ENCODE assay signal across 14 mouse cellular contexts in the genomic region with DNA sequence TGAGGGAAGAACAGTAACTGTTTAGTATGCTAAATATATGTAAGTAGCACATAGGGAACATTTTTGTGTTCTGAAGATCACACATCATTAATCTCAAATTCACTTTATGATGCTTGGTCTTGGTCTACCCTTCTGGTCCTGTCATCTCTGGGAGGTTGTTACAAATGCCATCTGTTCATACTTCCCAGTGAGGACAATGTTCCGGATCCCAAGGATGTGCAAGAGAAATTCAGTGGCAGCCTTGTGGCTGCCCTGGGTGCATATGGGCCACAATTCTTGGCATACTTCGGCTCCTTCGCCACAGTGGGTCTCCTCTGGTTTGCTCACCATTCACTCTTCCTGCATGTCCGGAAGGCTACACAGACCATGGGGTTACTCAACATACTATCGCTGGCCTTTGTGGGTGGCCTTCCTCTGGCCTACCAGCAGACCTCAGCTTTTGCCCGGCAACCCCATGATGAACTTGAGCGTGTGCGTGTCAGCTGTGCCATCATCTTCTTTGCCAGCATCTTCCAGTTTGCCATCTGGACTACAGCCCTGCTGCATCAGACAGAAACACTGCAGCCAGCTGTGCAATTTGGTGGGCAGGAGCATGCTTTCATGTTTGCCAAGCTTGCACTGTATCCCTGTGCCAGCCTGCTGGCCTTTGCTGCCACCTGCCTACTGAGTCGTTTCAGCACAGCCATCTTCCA. TPM values are rescaled to one million over a fixed set of nuclear protein-coding genes. Genes with fewer than 3 reads are reported as not detected.
A peak's percentile ranks its signal among the peaks of the same experiment; 100 is the strongest.
DNase-seq lines count a peak whose midpoint lies in the region; ATAC-seq and TF ChIP-seq lines count a peak whose summit lies in the region.
"Had no signal": no experiment of that assay in that cellular context is flagged by ENCODE, and none has a peak within 500 bp of the region (broad histone marks: within the 10 kb centered on the region; RNA-seq: fewer than 3 reads in every experiment).

No protein-coding gene starts in this region.

- no peak overlapping the region for H3K4me3 ChIP-seq in heart, embryonic 10.5 days
- H3K4me3 ChIP-seq in liver, adult 2 months (ENCODE audit: insufficient read depth, low read depth, low read length): no peak overlapping the region
- H3K4me3 ChIP-seq in liver, embryonic 12.5 days: no peak overlapping the region
- no peak overlapping the region for H3K4me3 ChIP-seq in kidney, embryonic 15.5 days (replicated peaks)
- H3K4me3 ChIP-seq: embryonic facial prominence, embryonic 13.5 days had no signal

- peaks cover 65% of the 10 kb centered on the region for H3K36me3 ChIP-seq in heart, embryonic 10.5 days
- peaks cover 32% of the 10 kb centered on the region; the same call in 1 of the 2 replicates for H3K36me3 ChIP-seq in liver, adult 2 months (ENCODE audit: control insufficient read depth, insufficient read depth, low read length)
- H3K36me3 ChIP-seq in liver, embryonic 12.5 days: peaks cover 88% of the 10 kb centered on the region
- H3K36me3 ChIP-seq in kidney, embryonic 15.5 days: peaks cover 92% of the 10 kb centered on the region

- DNase-seq in heart, embryonic 10.5 days (ENCODE audit: low spot score): peak; percentile 61
- no peak for DNase-seq in heart, postnatal 14 days
- peak; percentile 26 for DNase-seq in liver, adult 2 months (ENCODE audit: extremely low read depth, low read depth, low spot score)
- peak; percentile 48 for DNase-seq in cerebellum, adult 11 months
- DNase-seq in cerebellum, postnatal 36 days: peak; percentile 61 to 65
- no peak for DNase-seq in urinary bladder, postnatal 25 days (ENCODE audit: low spot score)
- DNase-seq: liver; thymus, adult 2 months had no signal

- H3K9me3 ChIP-seq in heart, embryonic 10.5 days: no peaks in the 10 kb centered on the region
- H3K9me3 ChIP-seq in liver, embryonic 12.5 days (replicated peaks): no peaks in the 10 kb centered on the region
- no peaks in the 10 kb centered on the region for H3K9me3 ChIP-seq in kidney, embryonic 15.5 days (replicated peaks)
- H3K9me3 ChIP-seq: embryonic facial prominence, embryonic 13.5 days had no signal

- ATAC-seq in liver, embryonic 12.5 days: no peak
- no peak for ATAC-seq in kidney, embryonic 15.5 days (replicated peaks; ENCODE audit: low FRiP score)

- TF ChIP-seq POLR2A in liver, adult 2 months (IDR thresholded peaks at IDR 0.05; ENCODE audit: extremely low read depth, insufficient read depth, low read length): no peak

- no peak overlapping the region for H3K27ac ChIP-seq in heart, embryonic 10.5 days
- H3K27ac ChIP-seq in liver, adult 2 months (replicated peaks; ENCODE audit: insufficient read depth, low read depth, low read length): no peak overlapping the region
- H3K27ac ChIP-seq in liver, embryonic 12.5 days: no peak overlapping the region
- H3K27ac ChIP-seq in kidney, embryonic 15.5 days: no peak overlapping the region
- H3K27ac ChIP-seq: embryonic facial prominence, embryonic 13.5 days had no signal

- TF ChIP-seq CTCF in liver, adult 2 months (IDR thresholded peaks at IDR 0.05; ENCODE audit: low read depth, low read length): peak; percentile 33; the same call in 1 of the 2 replicates

- H3K27me3 ChIP-seq in heart, embryonic 10.5 days (ENCODE audit: insufficient read depth, poor library complexity, severe bottlenecking): no peaks in the 10 kb centered on the region
- no peaks in the 10 kb centered on the region for H3K27me3 ChIP-seq in liver, adult 2 months (ENCODE audit: control insufficient read depth, insufficient read depth, low read length)
- no peaks in the 10 kb centered on the region for H3K27me3 ChIP-seq in liver, embryonic 12.5 days (replicated peaks)
- H3K27me3 ChIP-seq in kidney, embryonic 15.5 days: no peaks in the 10 kb centered on the region
- H3K27me3 ChIP-seq: CH12.LX; embryonic facial prominence, embryonic 13.5 days had no signal

- no peak overlapping the region for H3K9ac ChIP-seq in liver, adult 2 months (ENCODE audit: low read depth, low read length)
- H3K9ac ChIP-seq in liver, embryonic 12.5 days: no peak overlapping the region
- H3K9ac ChIP-seq in kidney, embryonic 15.5 days: no peak overlapping the region
- H3K9ac ChIP-seq: embryonic facial prominence, embryonic 13.5 days had no signal

- H3K4me2 ChIP-seq in liver, embryonic 12.5 days: no peak overlapping the region
- H3K4me2 ChIP-seq in kidney, embryonic 15.5 days: no peak overlapping the region
- H3K4me2 ChIP-seq: embryonic facial prominence, embryonic 13.5 days had no signal

- H3K4me1 ChIP-seq in heart, embryonic 10.5 days: peaks cover 3% of the 10 kb centered on the region; the same call in 1 of the 2 replicates
- no peaks in the 10 kb centered on the region for H3K4me1 ChIP-seq in liver, adult 2 months (ENCODE audit: control insufficient read depth, insufficient read depth, low read length)
- H3K4me1 ChIP-seq in liver, embryonic 12.5 days: 0 out of 2 replicates have a peak, but pooled peaks cover 4% of the 10 kb centered on the region
- H3K4me1 ChIP-seq in kidney, embryonic 15.5 days: no peaks in the 10 kb centered on the region
- H3K4me1 ChIP-seq: embryonic facial prominence, embryonic 13.5 days had no signal

- no peaks in the 10 kb centered on the region for H3K79me2 ChIP-seq in liver, adult 2 months (ENCODE audit: control insufficient read depth, insufficient read depth, low read length)

- intact Hi-C loops in heart, postnatal 14 days (cut with DNase I): no loop called here

- WGBS in heart, embryonic 10.5 days: 89% methylated on average over 9 of the region's 9 CpGs
- WGBS in liver, adult 2 months: 77% methylated on average over 9 of the region's 9 CpGs
- 85% methylated on average over 9 of the region's 9 CpGs for WGBS in liver, embryonic 12.5 days (ENCODE audit: insufficient replicate concordance)
- WGBS in kidney, embryonic 15.5 days: 93% methylated on average over 9 of the region's 9 CpGs

RNA-seq across cellular contexts. Expression of gene Idua, which starts 14.3 kb away (rescaled TPM):
- polyA plus RNA-seq in heart, embryonic 10.5 days (2016; fragmentation: Nextera tagmentation; extraction: Ambion mirVana): 15.1 and 16.3 TPM in 2 replicates
- total RNA-seq in heart, postnatal 14 days (2021): 10 to 100 TPM; 16.7 to 16.9 TPM
- total RNA-seq in liver, adult 2 months (2014; rRNA removed): 2.1 and 2.6 TPM in 2 replicates
- polyA plus RNA-seq in liver, adult 2 months (2012; rRNA removed): 4.3 and 7.3 TPM in 2 replicates
- 5.9 TPM in 2 replicates for polyA plus RNA-seq in liver, embryonic 12.5 days (2016; fragmentation: Nextera tagmentation; extraction: Ambion mirVana)
- 10.2 and 11.1 TPM in 2 replicates for polyA plus RNA-seq in kidney, embryonic 15.5 days (2015; fragmentation: Nextera tagmentation; extraction: Ambion mirVana)

RNA-seq across cellular contexts. Expression of gene Tmem175, which starts 16.2 kb away (rescaled TPM):
- 20.3 and 23.2 TPM in 2 replicates for polyA plus RNA-seq in heart, embryonic 10.5 days (2016; fragmentation: Nextera tagmentation; extraction: Ambion mirVana)
- total RNA-seq in heart, postnatal 14 days (2021): 10 to 100 TPM; 10.0 to 10.2 TPM
- total RNA-seq in liver, adult 2 months (2014; rRNA removed): 6.0 and 9.9 TPM in 2 replicates
- polyA plus RNA-seq in liver, adult 2 months (2012; rRNA removed): 19.4 TPM in 2 replicates
- 16.1 and 17.8 TPM in 2 replicates for polyA plus RNA-seq in liver, embryonic 12.5 days (2016; fragmentation: Nextera tagmentation; extraction: Ambion mirVana)
- polyA plus RNA-seq in kidney, embryonic 15.5 days (2015; fragmentation: Nextera tagmentation; extraction: Ambion mirVana): 25.5 and 28.1 TPM in 2 replicates

RNA-seq across cellular contexts. Expression of gene Gak, which starts 16.2 kb away (rescaled TPM):
- polyA plus RNA-seq in heart, embryonic 10.5 days (2016; fragmentation: Nextera tagmentation; extraction: Ambion mirVana): 47.0 and 49.4 TPM in 2 replicates
- total RNA-seq in heart, postnatal 14 days (2021): 10 to 100 TPM; 27.5 to 31.3 TPM
- 32.7 and 39.8 TPM in 2 replicates for total RNA-seq in liver, adult 2 months (2014; rRNA removed)
- 48.0 and 54.7 TPM in 2 replicates for polyA plus RNA-seq in liver, adult 2 months (2012; rRNA removed)
- polyA plus RNA-seq in liver, embryonic 12.5 days (2016; fragmentation: Nextera tagmentation; extraction: Ambion mirVana): 42.1 and 42.8 TPM in 2 replicates
- 53.2 and 53.3 TPM in 2 replicates for polyA plus RNA-seq in kidney, embryonic 15.5 days (2015; fragmentation: Nextera tagmentation; extraction: Ambion mirVana)

RNA-seq across cellular contexts. Expression of gene Dgkq, which starts 23.7 kb away (rescaled TPM):
- polyA plus RNA-seq in heart, embryonic 10.5 days (2016; fragmentation: Nextera tagmentation; extraction: Ambion mirVana): 7.9 and 8.5 TPM in 2 replicates
- 10 to 100 TPM; 12.5 to 12.8 TPM for total RNA-seq in heart, postnatal 14 days (2021)
- 14.0 and 16.3 TPM in 2 replicates for total RNA-seq in liver, adult 2 months (2014; rRNA removed)
- polyA plus RNA-seq in liver, adult 2 months (2012; rRNA removed): 19.5 and 28.2 TPM in 2 replicates
- 6.2 and 7.1 TPM in 2 replicates for polyA plus RNA-seq in liver, embryonic 12.5 days (2016; fragmentation: Nextera tagmentation; extraction: Ambion mirVana)
- polyA plus RNA-seq in kidney, embryonic 15.5 days (2015; fragmentation: Nextera tagmentation; extraction: Ambion mirVana): 10.3 and 12.6 TPM in 2 replicates

RNA-seq across cellular contexts. Expression of gene Slc26a1, which starts 29.6 kb away (rescaled TPM):
- 0.58 and 0.85 TPM in 2 replicates for polyA plus RNA-seq in heart, embryonic 10.5 days (2016; fragmentation: Nextera tagmentation; extraction: Ambion mirVana)
- total RNA-seq in heart, postnatal 14 days (2021): not detected
- total RNA-seq in liver, adult 2 months (2014; rRNA removed): 121 and 190 TPM in 2 replicates
- polyA plus RNA-seq in liver, adult 2 months (2012; rRNA removed): 261 and 264 TPM in 2 replicates
- polyA plus RNA-seq in liver, embryonic 12.5 days (2016; fragmentation: Nextera tagmentation; extraction: Ambion mirVana): 12.7 and 12.9 TPM in 2 replicates
- polyA plus RNA-seq in kidney, embryonic 15.5 days (2015; fragmentation: Nextera tagmentation; extraction: Ambion mirVana): 4.3 and 4.9 TPM in 2 replicates
- total RNA-seq: neutrophil, adult 5-6 weeks had no signal
- polyA plus RNA-seq: large intestine, adult 2 months had no signal

Comparison
In these comparisons a context has a peak if more than half of its experiments do, and no peak if none do; other contexts are left out.
1. DNase-seq: peak in heart, embryonic 10.5 days (single experiment), liver, adult 2 months (single experiment), cerebellum, adult 11 months (single experiment) and cerebellum, postnatal 36 days (2 of 2); none in heart, postnatal 14 days (0 of 2) and urinary bladder, postnatal 25 days (single experiment).